In genomic region chr1:182516758-182517676, GRCm38 (mm10) we compare ENCODE assay signal across 8 mouse cellular contexts. TPM values are rescaled to one million over a fixed set of nuclear protein-coding genes. Genes with fewer than 3 reads are reported as not detected.
DNase-seq lines count a peak whose midpoint lies in the region; ATAC-seq and TF ChIP-seq lines count a peak whose summit lies in the region.

Capn2 (minus strand) TSS chr1:182517608.

- no peaks in the 10 kb centered on the region; the same call in 1 of the 2 replicates for H3K27me3 ChIP-seq in hindbrain, postnatal 0 days (ENCODE audit: insufficient read depth, low read length)

- H3K4me1 ChIP-seq in hindbrain, postnatal 0 days (ENCODE audit: insufficient read depth, low read length) = peaks cover 12% of the 10 kb centered on the region

- peak; percentile 61 for DNase-seq in R1 (ENCODE audit: low read depth, low spot score)
- peak; percentile 87 for DNase-seq in gastrocnemius, postnatal 10 days
- DNase-seq in hindbrain, postnatal 0 days (ENCODE audit: low spot score) = peak; percentile 89
- peak; percentile 77 to 82 for DNase-seq in left cerebral cortex, adult 2 months (ENCODE audit: extremely low spot score in 1 of 2, low spot score in 2 of 2)
- DNase-seq in retina, postnatal 7 days (ENCODE audit: low read depth, low spot score) = peak; percentile 56
- peak; percentile 90 for DNase-seq in thymus, postnatal 4 days

- TF ChIP-seq CTCF in hindbrain, postnatal 0 days (IDR thresholded peaks at IDR 0.05; ENCODE audit: low read depth) = peak; percentile 68
- peak; percentile 70 for TF ChIP-seq CTCF in left cerebral cortex, adult 2 months (IDR thresholded peaks at IDR 0.05)

- peak within 1 kb of the TSS; percentile 69 for H3K4me3 ChIP-seq in hindbrain, postnatal 0 days (ENCODE audit: low read length)
- peak within 1 kb of the TSS; percentile 81 for H3K4me3 ChIP-seq in left cerebral cortex, adult 2 months
- peak within 1 kb of the TSS; percentile 71 for H3K4me3 ChIP-seq in macrophage (ENCODE audit: inconsistent target)

- peak within 1 kb of the TSS; percentile 85 for H3K27ac ChIP-seq in hindbrain, postnatal 0 days
- H3K27ac ChIP-seq in left cerebral cortex, adult 2 months = peak within 1 kb of the TSS; percentile 93
- H3K27ac ChIP-seq in macrophage = peak within 1 kb of the TSS; percentile 89

- H3K9me3 ChIP-seq in hindbrain, postnatal 0 days (ENCODE audit: low read length) = no peaks in the 10 kb centered on the region

- peaks cover under 1% of the 10 kb centered on the region; the same call in 1 of the 2 replicates for H3K36me3 ChIP-seq in hindbrain, postnatal 0 days (ENCODE audit: insufficient read depth, low read length)
- H3K36me3 ChIP-seq in macrophage (ENCODE audit: inconsistent target) = no peaks in the 10 kb centered on the region

- peaks cover 50% of the 10 kb centered on the region for H3K79me2 ChIP-seq in macrophage (ENCODE audit: inconsistent target)

- intact Hi-C loops in left cerebral cortex, adult 2 months (cut with DNase I) = loop anchor here (2.0 kb wide), 1 partner anchor 26 kb away; no protein-coding TSS in a partner anchor

- peak within 1 kb of the TSS; percentile 89 for H3K4me2 ChIP-seq in hindbrain, postnatal 0 days (ENCODE audit: low read depth, low read length)

- H3K9ac ChIP-seq in hindbrain, postnatal 0 days (replicated peaks; ENCODE audit: low read length) = peak within 1 kb of the TSS; percentile 79

- peak; percentile 72 for ATAC-seq in common myeloid progenitor, adult 5-6 weeks (replicated peaks; ENCODE audit: low read depth, poor library complexity, severe bottlenecking)
- ATAC-seq in hindbrain, postnatal 0 days = peak; percentile 96

- 1% methylated on average over 84 of the region's 84 CpGs for WGBS in hindbrain, postnatal 0 days
- under 1% methylated on average over 83 of the region's 84 CpGs for WGBS in macrophage (ENCODE audit: missing documents)

RNA-seq across cellular contexts. Expression of gene Capn2, which starts in this region (rescaled TPM):
- 22.4 TPM in 2 replicates for total RNA-seq in common myeloid progenitor, adult 5-6 weeks (2017)
- total RNA-seq in gastrocnemius, postnatal 10 days (2021) = 10 to 100 TPM; 79.2 to 87.6 TPM
- total RNA-seq in hindbrain, postnatal 0 days (2014; rRNA removed) = 79.7 and 87.2 TPM in 2 replicates
- polyA plus RNA-seq in hindbrain, postnatal 0 days (2015; fragmentation: Nextera tagmentation; extraction: Ambion mirVana) = 82.2 and 83.7 TPM in 2 replicates
- total RNA-seq in left cerebral cortex, adult 2 months (2021) = 10 to 100 TPM; 61.2 to 63.7 TPM
- 100 to 1,000 TPM in 21 of 26 experiments, 10 to 100 TPM in 5; 84.5 to 828 (median 165) TPM for total RNA-seq in macrophage (2018; cell fraction: chromatin; rRNA removed)
- total RNA-seq in macrophage (2018; cell fraction: cytosol; rRNA removed) = 100 to 1,000 TPM in 25 of 26 experiments, 10 to 100 TPM in 1; 96.0 to 197 (median 120) TPM
- total RNA-seq in macrophage (2018; cell fraction: nucleus; rRNA removed) = 100 to 1,000 TPM in 17 of 26 experiments, 10 to 100 TPM in 9; 65.4 to 316 (median 105) TPM
- polyA plus RNA-seq in macrophage (2018) = 94.4 to 189 TPM (median 167 TPM) in 3 replicates

Comparison
In these comparisons a context has a peak if more than half of its experiments do, and no peak if none do; other contexts are left out.
1. Peak in every context shown above with its lines: DNase-seq, ATAC-seq, H3K4me3 ChIP-seq and H3K27ac ChIP-seq.